Mouse (Mus musculus) G1E (cell line): ENCODE data around the gene Lnx2.

Experiments used
- CTCF ChIP-seq: IDR thresholded peaks from 2 replicates; pipeline ENCODE4 v1.5.1; 2012; ENCODE audit warnings: low read depth, low read length, inconsistent platforms, mixed read lengths
- GATA1 ChIP-seq: IDR thresholded peaks from 2 replicates; pipeline ENCODE4 v1.6.1; 2012; ENCODE audit warnings: borderline replicate concordance, low read length, inconsistent platforms, mixed read lengths

- TF ChIP-seq CTCF: no peak
- no peak for TF ChIP-seq GATA1
Measured at GRCm38 (mm10) chr5:147031281-147031680, 45.1 kb downstream of the Lnx2 start.
